Mouse (Mus musculus) midbrain, embryonic 16.5 days (tissue): ENCODE data around the gene Mthfsd. TPM values are rescaled to one million over a fixed set of nuclear protein-coding genes. Genes with fewer than 3 reads are reported as not detected.

Experiments
- ATAC-seq: fragments of 200-750 bp; cut with Nextera tagmentation; 2 replicates; pipeline ENCODE4 v1.8.0; 2017; ENCODE audit warnings: moderate TSS enrichment
- H3K27ac ChIP-seq: fragments of 300-500 bp; sonication (generic); 2 replicates; pipeline ENCODE4 v1.5.1; 2014; ENCODE audit warnings: mild to moderate bottlenecking, low read length, mixed read lengths
- H3K27me3 ChIP-seq: fragments of 300-500 bp; sonication (generic); 2 replicates; pipeline ENCODE4 v1.6.1; 2014; ENCODE audit warnings: low read depth, low read length, mixed read lengths; ENCODE audit not compliant: control insufficient read depth, insufficient read depth
- H3K36me3 ChIP-seq: fragments of 300-500 bp; sonication (generic); 2 replicates; pipeline ENCODE4 v1.6.1; 2014; ENCODE audit warnings: mild to moderate bottlenecking, low read length, moderate library complexity, mixed read lengths; ENCODE audit not compliant: control insufficient read depth, insufficient read depth
- H3K4me1 ChIP-seq: fragments of 300-500 bp; sonication (generic); 2 replicates; pipeline ENCODE4 v1.6.1; 2014; ENCODE audit warnings: mild to moderate bottlenecking, low read length, mixed read lengths; ENCODE audit not compliant: control insufficient read depth, insufficient read depth
- H3K4me2 ChIP-seq: fragments of 300-500 bp; sonication (generic); 2 replicates; pipeline ENCODE4 v1.6.1; 2014; ENCODE audit warnings: mild to moderate bottlenecking, low read length, mixed read lengths
- H3K4me3 ChIP-seq: fragments of 300-500 bp; sonication (generic); 2 replicates; pipeline ENCODE4 v1.5.1; 2014; ENCODE audit warnings: low read depth, mild to moderate bottlenecking, low read length, moderate library complexity, mixed read lengths
- H3K9ac ChIP-seq: fragments of 300-500 bp; sonication (generic); 2 replicates; pipeline ENCODE4 v1.6.1; 2014; ENCODE audit warnings: low read depth, low read length, mixed read lengths
- H3K9me3 ChIP-seq: fragments of 300-500 bp; sonication (generic); replicated peaks from 2 replicates; pipeline ENCODE4 v1.6.1; 2014; ENCODE audit warnings: mild to moderate bottlenecking, low read length, mixed read lengths; ENCODE audit not compliant: control insufficient read depth, poor library complexity, severe bottlenecking
- WGBS: fragments of 180-500 bp; shearing (Covaris S2); extraction: QIAGEN DNeasy Blood & Tissue Kit; methylation state at CpG from one replicate; pipeline ENCODE4 v1.1.7; 2014; 5-methylcytosine and 5-hydroxymethylcytosine counted together
- polyA plus RNA-seq: library from polyadenylated mRNA; unstranded; fragments of >200 nt; fragmentation: Nextera tagmentation; extraction: Ambion mirVana; gene quantifications from 2 replicates; pipeline ENCODE4 v1.2.1, GENCODE M21; 2015

Mthfsd gene
- polyA plus RNA-seq, 1 experiment from 2014 or later: 52.3 TPM

- ATAC-seq: no peak
- H3K9me3 ChIP-seq: no peaks in the 10 kb centered on the region
- H3K27me3 ChIP-seq: peaks cover 15% of the 10 kb centered on the region
- peak overlapping the region; percentile 56 for H3K4me2 ChIP-seq
- peaks cover 12% of the 10 kb centered on the region for H3K4me1 ChIP-seq
- H3K4me3 ChIP-seq: peak overlapping the region; percentile 63
- WGBS: 19% methylated on average over 5 of the region's 5 CpGs
- no peaks in the 10 kb centered on the region for H3K36me3 ChIP-seq
- H3K9ac ChIP-seq: peak overlapping the region; percentile 68
- peak overlapping the region; percentile 69; the same call in 1 of the 2 replicates for H3K27ac ChIP-seq
Measured at GRCm38 (mm10) chr8:121108657-121109056, 465 bp upstream of the Mthfsd start.

GRCm38 (mm10) chr8:121104049-121104818, 4.0 kb downstream of the Mthfsd start:
- 54% methylated on average over 17 of the region's 17 CpGs for WGBS
- no peak overlapping the region for H3K27ac ChIP-seq
- H3K9me3 ChIP-seq: no peaks in the 10 kb centered on the region
- H3K27me3 ChIP-seq: no peaks in the 10 kb centered on the region
- no peak overlapping the region for H3K9ac ChIP-seq
- H3K36me3 ChIP-seq: peaks cover 16% of the 10 kb centered on the region
- no peak overlapping the region for H3K4me3 ChIP-seq
- no peak for ATAC-seq
- no peak overlapping the region for H3K4me2 ChIP-seq
- H3K4me1 ChIP-seq: peaks cover 12% of the 10 kb centered on the region

DNA sequence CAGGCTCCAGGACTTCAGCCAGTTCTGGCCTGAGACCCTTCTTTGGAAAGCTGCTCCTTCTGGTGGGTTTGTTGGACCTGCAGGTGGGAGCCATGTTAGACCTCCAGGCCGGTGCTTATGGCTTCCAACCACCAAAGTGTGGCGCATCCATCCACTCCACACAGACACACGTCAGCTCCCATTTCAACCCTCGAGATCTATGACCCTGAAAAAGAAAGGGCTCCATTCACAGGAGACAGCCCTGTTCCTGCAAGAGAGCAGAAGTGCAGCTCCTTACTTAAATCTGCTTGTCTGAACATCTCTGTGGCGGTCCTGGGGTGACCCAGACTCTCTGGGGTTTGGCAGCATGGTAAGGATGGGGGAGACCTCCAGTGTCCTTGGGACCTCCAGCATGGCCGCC, 14.7 kb downstream of the Mthfsd start:
- Histone ChIP-seq H3K4me3 (no peak overlapping the region), H3K27ac (no peak overlapping the region), H3K36me3 (peaks cover 14% of the 10 kb centered on the region), H3K4me1 (no peaks in the 10 kb centered on the region), H3K4me2 (no peak overlapping the region), H3K27me3 (peaks cover 47% of the 10 kb centered on the region), H3K9me3 (no peaks in the 10 kb centered on the region), H3K9ac (no peak overlapping the region)
- 60% methylated on average over 6 of the region's 6 CpGs for WGBS
- no peak for ATAC-seq

DNA sequence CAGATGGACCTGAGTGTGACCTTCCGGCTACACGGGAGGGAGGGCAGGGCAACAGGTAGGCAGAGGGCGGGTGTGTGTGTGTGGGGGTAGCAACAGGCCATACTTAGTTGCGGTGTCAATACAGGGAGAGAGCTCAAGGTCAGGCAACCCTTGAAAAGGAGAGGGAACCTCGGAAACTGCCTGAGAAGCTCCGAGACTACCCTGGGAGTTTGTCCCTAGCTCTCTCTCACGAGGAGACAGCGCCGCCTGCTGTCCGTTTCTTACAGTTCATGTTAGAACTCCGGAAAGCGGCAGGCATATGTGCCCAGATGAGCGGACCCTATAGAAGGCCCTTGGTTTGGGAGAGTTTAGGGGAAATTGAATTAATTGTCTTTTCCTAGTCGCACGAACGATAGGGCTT, 15.6 kb downstream of the Mthfsd start:
- H3K9ac ChIP-seq: no peak overlapping the region
- H3K36me3 ChIP-seq: peaks cover 6% of the 10 kb centered on the region; the same call in 1 of the 2 replicates
- no peaks in the 10 kb centered on the region for H3K4me1 ChIP-seq
- H3K4me2 ChIP-seq: no peak overlapping the region
- no peak overlapping the region for H3K4me3 ChIP-seq
- H3K9me3 ChIP-seq: no peaks in the 10 kb centered on the region
- no peak overlapping the region for H3K27ac ChIP-seq
- H3K27me3 ChIP-seq: peaks cover 47% of the 10 kb centered on the region
- ATAC-seq: peak; percentile 58
- WGBS: 3% methylated on average over 16 of the region's 16 CpGs

DNA sequence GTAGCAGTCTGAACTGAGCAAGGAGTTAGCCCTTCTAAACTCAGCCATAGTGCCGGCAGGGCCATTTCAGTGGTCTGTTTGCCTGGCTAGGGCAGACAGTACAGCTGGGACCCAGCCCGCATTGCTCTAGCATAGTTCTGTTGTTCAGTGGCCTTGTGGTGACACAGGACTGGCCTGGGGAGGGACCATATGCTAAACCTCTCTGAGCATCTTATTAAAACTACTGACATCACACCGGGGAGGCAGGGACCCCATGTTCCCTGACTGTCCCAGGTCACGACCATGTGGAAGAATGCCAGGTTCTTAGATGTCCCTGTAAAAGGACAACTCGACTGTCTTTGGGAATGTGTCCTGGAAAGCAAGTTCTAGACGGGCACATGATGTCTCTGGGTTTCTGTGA, 16.1 kb downstream of the Mthfsd start:
- H3K36me3 ChIP-seq: 0 out of 2 replicates have a peak, but pooled peaks cover 1% of the 10 kb centered on the region
- H3K9ac ChIP-seq: no peak overlapping the region
- H3K4me3 ChIP-seq: no peak overlapping the region
- no peaks in the 10 kb centered on the region for H3K9me3 ChIP-seq
- H3K27ac ChIP-seq: no peak overlapping the region
- H3K4me2 ChIP-seq: no peak overlapping the region
- H3K4me1 ChIP-seq: no peaks in the 10 kb centered on the region
- H3K27me3 ChIP-seq: peaks cover 47% of the 10 kb centered on the region
- WGBS: 38% methylated on average over 6 of the region's 6 CpGs
- ATAC-seq: peak; percentile 40; the same call in 1 of the 2 replicates

DNA sequence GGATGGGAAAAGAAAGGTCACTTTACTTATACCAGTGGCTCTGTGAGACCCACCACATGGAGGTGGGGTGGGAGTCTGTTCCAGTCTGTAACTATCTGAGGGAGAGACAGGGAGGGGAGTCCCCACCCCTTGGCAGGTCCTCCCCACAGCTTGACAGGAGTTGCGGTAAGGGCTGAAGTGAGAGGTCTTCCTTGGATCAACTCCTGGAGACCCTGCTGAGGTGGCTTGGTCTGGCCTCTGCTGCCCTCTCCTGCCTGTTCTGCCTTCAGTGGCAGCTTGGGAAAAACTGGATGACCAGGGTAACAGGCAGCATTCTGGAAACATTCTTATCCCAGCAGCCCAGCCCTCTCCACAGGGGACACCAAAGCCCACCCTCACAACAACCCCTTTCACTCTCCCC, 17.5 kb downstream of the Mthfsd start:
- no peaks in the 10 kb centered on the region for H3K9me3 ChIP-seq
- no peak overlapping the region for H3K27ac ChIP-seq
- H3K4me1 ChIP-seq: no peaks in the 10 kb centered on the region
- WGBS: 0% methylated on average over 1 of the region's 1 CpGs
- H3K9ac ChIP-seq: no peak overlapping the region
- no peak overlapping the region for H3K4me2 ChIP-seq
- ATAC-seq: no peak
- H3K4me3 ChIP-seq: no peak overlapping the region
- H3K36me3 ChIP-seq: no peaks in the 10 kb centered on the region
- H3K27me3 ChIP-seq: peaks cover 60% of the 10 kb centered on the region

DNA sequence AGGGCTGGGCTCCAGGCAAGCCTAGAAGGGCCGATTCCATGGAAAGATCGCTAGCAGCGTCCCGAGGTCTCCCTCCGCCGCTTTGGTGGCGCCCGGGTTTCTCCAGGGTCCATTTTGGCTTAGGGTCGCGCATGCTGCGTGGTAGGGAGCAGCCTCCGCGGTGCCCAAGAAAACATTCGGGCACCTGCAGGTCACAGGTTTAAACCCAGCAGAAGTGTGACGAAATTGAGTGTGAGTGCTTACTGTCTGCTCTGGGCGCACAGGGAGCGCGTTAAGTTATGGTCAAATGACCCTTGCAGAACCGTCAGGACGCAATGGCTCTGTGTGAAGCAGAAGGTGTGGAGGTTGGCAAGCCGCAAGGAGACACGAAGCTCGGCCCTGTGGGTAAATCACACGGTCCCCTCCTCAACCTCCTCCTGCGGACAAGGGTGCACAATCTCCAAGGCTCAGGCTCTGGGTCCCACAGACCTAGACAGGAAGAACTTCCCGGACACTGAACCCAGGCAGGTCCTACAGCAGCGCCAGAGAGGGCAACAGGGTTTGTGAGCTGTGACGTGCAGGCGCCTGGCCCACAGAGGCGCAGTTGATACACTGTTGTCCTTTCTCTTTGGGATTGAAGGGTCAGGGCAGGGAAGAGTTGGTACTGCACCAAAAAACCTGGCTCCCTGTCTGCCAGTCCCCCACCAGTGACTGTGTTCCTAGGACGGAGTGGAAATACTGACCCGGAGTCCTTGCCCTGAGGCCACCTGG, 18.4 kb downstream of the Mthfsd start:
- H3K9me3 ChIP-seq: no peaks in the 10 kb centered on the region
- H3K36me3 ChIP-seq: no peaks in the 10 kb centered on the region
- H3K27me3 ChIP-seq: peaks cover 69% of the 10 kb centered on the region
- WGBS: 3% methylated on average over 32 of the region's 32 CpGs
- no peak for ATAC-seq
- no peak overlapping the region for H3K27ac ChIP-seq
- H3K4me1 ChIP-seq: no peaks in the 10 kb centered on the region
- H3K4me2 ChIP-seq: no peak overlapping the region
- H3K4me3 ChIP-seq: no peak overlapping the region
- H3K9ac ChIP-seq: no peak overlapping the region

DNA sequence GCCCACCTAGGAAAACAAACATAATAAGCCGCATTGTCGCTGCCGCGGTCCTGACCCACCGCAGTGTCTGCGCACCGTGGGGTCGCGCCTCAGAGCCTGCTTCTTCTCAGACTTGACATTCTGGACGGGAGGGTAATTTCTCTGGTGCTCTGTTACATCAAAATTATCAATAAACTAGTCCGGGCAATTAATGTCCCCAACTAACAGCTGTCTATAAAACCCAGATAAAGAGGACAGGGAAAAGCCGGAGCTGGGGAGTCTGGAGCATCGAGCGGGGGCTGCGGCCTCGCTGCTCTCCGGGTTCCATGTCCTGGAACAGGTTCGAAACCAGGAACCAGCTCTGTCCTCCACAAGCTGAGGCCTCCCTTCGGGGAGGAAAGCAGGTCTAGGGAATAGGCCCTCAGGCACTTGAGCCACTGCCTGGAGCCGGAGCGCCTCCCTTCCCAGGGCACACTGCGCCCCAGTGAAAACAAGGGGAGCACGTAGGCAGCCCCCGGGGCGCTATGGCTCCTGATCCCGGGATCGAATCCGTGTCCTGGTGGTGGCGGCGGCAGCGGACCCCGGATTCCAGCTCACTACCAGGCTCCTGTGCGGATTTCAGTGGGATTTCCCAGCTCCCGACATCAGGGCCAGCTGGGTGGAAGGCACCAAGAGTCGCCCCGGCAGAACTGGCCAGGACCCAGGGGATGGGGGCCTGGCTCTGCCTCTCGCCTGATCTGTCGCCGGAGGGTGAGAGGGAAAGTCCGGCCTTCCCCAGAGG, 19.1 kb downstream of the Mthfsd start:
- no peak for ATAC-seq
- Histone ChIP-seq H3K9ac (no peak overlapping the region), H3K4me2 (no peak overlapping the region), H3K27me3 (peaks cover 75% of the 10 kb centered on the region), H3K9me3 (no peaks in the 10 kb centered on the region), H3K4me3 (no peak overlapping the region), H3K36me3 (no peaks in the 10 kb centered on the region), H3K27ac (no peak overlapping the region), H3K4me1 (peaks cover 4% of the 10 kb centered on the region)
- WGBS: 1% methylated on average over 40 of the region's 40 CpGs
